Mouse (Mus musculus) spleen, adult 2 months (tissue): ENCODE data around the gene Tll2.

Experiments
- CTCF ChIP-seq: fragments of 200-500 bp; IDR thresholded peaks from 2 replicates; pipeline ENCODE4 v1.5.1; 2011; ENCODE audit warnings: mild to moderate bottlenecking, inconsistent platforms; ENCODE audit not compliant: insufficient read depth, insufficient read length, insufficient replicate concordance; ENCODE audit errors: extremely low read depth
- POLR2A ChIP-seq: fragments of 200-500 bp; IDR thresholded peaks from 2 replicates; pipeline ENCODE4 v1.6.1; 2011; ENCODE audit warnings: low read depth, low read length, inconsistent platforms

- TF ChIP-seq CTCF: no peak
- TF ChIP-seq POLR2A: no peak
These were observed 42.3 kb upstream of the Tll2 start for GRCm38 (mm10) chr19:41248968-41249367.
